Mouse (Mus musculus): ENCODE measurements at regions not wholly inside any gene's neighbourhood (a gene's known extent, or its start where the extent isn't known, plus 50 kb on each side); places are given as distances from the start of the nearest gene placed in this dataset.
A peak's percentile ranks its signal among the peaks of the same experiment; 100 is the strongest.

DNA sequence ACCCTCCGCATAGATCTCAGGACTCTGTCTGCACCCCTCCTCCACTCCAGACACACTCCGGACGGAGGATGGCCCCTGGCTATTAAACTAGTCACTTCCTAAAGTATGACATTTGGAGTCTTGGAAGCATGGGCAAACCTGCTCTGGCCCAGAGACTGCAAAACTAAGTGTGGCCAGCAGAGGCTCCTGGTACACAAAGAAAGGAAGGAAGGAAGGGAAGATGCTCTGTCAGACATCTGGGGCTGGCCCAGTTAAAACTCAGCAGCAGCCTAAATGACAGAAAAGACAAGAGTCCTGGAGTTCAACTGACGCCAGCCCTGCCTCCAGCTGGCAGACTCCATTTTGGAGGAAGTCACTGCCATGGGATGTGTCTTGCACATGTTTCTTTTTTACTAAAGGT, 137.3 kb upstream of the Azi2 start:
- WGBS: 51% methylated on average over 4 of the region's 4 CpGs
- Histone ChIP-seq H3K4me3 (ENCODE audit: low read depth, low read length) (no peak overlapping the region), H3K4me2 (replicated peaks; ENCODE audit: low read depth) (no peak overlapping the region), H3K27me3 (ENCODE audit: control insufficient read depth, insufficient read depth, low read length) (no peaks in the 10 kb centered on the region), H3K27ac (replicated peaks) (no peak overlapping the region), H3K9ac (ENCODE audit: low read length) (no peak overlapping the region), H3K36me3 (ENCODE audit: control insufficient read depth, insufficient read depth, low read length) (no peaks in the 10 kb centered on the region), H3K9me3 (ENCODE audit: control insufficient read depth, low read length) (no peaks in the 10 kb centered on the region), H3K4me1 (replicated peaks; ENCODE audit: control insufficient read depth, insufficient read depth) (no peaks in the 10 kb centered on the region)
- TF ChIP-seq EP300 (optimal IDR thresholded peaks at IDR 0.05) (no peak), CTCF (IDR thresholded peaks at IDR 0.05; ENCODE audit: low read depth) (peak; percentile 82)
- ATAC-seq (ENCODE audit: low FRiP score, low TSS enrichment) (no peak), DNase-seq (ENCODE audit: low spot score) (peak; percentile 19)

DNA sequence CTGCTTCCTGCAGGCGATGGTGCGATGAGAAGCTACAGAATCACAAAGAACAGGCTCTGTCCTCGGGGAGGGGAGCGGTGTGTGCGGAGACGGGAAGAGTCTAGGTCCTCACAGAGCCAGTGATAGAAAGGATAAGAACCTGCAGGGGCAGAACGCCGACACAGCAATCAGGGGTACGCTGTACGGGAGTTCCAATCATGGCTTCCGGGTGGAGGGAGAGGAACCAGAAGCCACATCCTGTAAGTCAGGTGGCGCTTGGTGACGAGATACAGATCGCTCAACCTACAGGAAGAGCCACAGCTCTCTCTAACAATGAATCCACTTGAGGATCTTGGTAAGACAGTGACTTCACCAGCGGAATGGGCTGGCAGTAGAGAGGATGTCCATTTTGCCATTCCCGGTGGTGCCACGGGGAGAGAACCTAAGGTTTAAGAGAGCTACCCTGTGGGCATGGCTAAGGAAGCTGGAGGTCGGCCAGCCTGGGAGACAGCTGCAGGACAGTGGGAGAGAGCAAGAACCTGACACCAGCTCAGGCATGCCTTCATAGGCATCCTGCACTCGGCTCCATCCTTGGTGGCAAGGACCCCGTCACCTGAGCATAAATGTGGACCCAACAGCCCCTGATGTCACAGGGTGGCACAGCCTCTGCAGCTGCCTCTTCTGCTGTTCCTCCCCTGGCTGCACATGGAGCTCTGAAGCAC, 137.9 kb upstream of the Azi2 start:
- Histone ChIP-seq H3K4me2 (replicated peaks; ENCODE audit: low read depth) (no peak overlapping the region), H3K36me3 (ENCODE audit: control insufficient read depth, insufficient read depth, low read length) (no peaks in the 10 kb centered on the region), H3K27ac (replicated peaks) (no peak overlapping the region), H3K4me1 (replicated peaks; ENCODE audit: control insufficient read depth, insufficient read depth) (no peaks in the 10 kb centered on the region), H3K9me3 (ENCODE audit: control insufficient read depth, low read length) (no peaks in the 10 kb centered on the region), H3K27me3 (ENCODE audit: control insufficient read depth, insufficient read depth, low read length) (no peaks in the 10 kb centered on the region), H3K4me3 (ENCODE audit: low read depth, low read length) (no peak overlapping the region), H3K9ac (ENCODE audit: low read length) (no peak overlapping the region)
- TF ChIP-seq EP300 (optimal IDR thresholded peaks at IDR 0.05) (no peak), CTCF (IDR thresholded peaks at IDR 0.05; ENCODE audit: low read depth) (no peak)
- ATAC-seq (ENCODE audit: low FRiP score, low TSS enrichment) (no peak), DNase-seq (ENCODE audit: low spot score) (no peak)
- WGBS: 79% methylated on average over 20 of the region's 20 CpGs

- no peak overlapping the region for H3K4me3 ChIP-seq (ENCODE audit: low read depth, low read length)
- H3K4me1 ChIP-seq (replicated peaks; ENCODE audit: control insufficient read depth, insufficient read depth): no peaks in the 10 kb centered on the region
- WGBS: 76% methylated on average over 12 of the region's 12 CpGs
- DNase-seq (ENCODE audit: low spot score): no peak
- no peaks in the 10 kb centered on the region for H3K9me3 ChIP-seq (ENCODE audit: control insufficient read depth, low read length)
- H3K27ac ChIP-seq (replicated peaks): no peak overlapping the region
- TF ChIP-seq EP300 (optimal IDR thresholded peaks at IDR 0.05) (no peak), CTCF (IDR thresholded peaks at IDR 0.05; ENCODE audit: low read depth) (no peak)
- H3K4me2 ChIP-seq (replicated peaks; ENCODE audit: low read depth): no peak overlapping the region
- no peak for ATAC-seq (ENCODE audit: low FRiP score, low TSS enrichment)
- no peaks in the 10 kb centered on the region for H3K27me3 ChIP-seq (ENCODE audit: control insufficient read depth, insufficient read depth, low read length)
- no peaks in the 10 kb centered on the region for H3K36me3 ChIP-seq (ENCODE audit: control insufficient read depth, insufficient read depth, low read length)
- no peak overlapping the region for H3K9ac ChIP-seq (ENCODE audit: low read length)
Measured at GRCm38 (mm10) chr9:117900631-117901030, 139.7 kb upstream of the Azi2 start.

GRCm38 (mm10) chr9:117896517-117896916, 143.8 kb upstream of the Azi2 start:
- no peak overlapping the region for H3K27ac ChIP-seq (replicated peaks)
- H3K36me3 ChIP-seq (ENCODE audit: control insufficient read depth, insufficient read depth, low read length): no peaks in the 10 kb centered on the region
- no peak overlapping the region for H3K4me3 ChIP-seq (ENCODE audit: low read depth, low read length)
- ATAC-seq (ENCODE audit: low FRiP score, low TSS enrichment) (no peak), DNase-seq (ENCODE audit: low spot score) (no peak)
- H3K4me2 ChIP-seq (replicated peaks; ENCODE audit: low read depth): no peak overlapping the region
- H3K4me1 ChIP-seq (replicated peaks; ENCODE audit: control insufficient read depth, insufficient read depth): no peaks in the 10 kb centered on the region
- WGBS: 68% methylated on average over 8 of the region's 8 CpGs
- no peaks in the 10 kb centered on the region for H3K27me3 ChIP-seq (ENCODE audit: control insufficient read depth, insufficient read depth, low read length)
- H3K9ac ChIP-seq (ENCODE audit: low read length): no peak overlapping the region
- TF ChIP-seq CTCF (IDR thresholded peaks at IDR 0.05; ENCODE audit: low read depth) (no peak), EP300 (optimal IDR thresholded peaks at IDR 0.05) (no peak)
- no peaks in the 10 kb centered on the region for H3K9me3 ChIP-seq (ENCODE audit: control insufficient read depth, low read length)

- ATAC-seq (ENCODE audit: low FRiP score, low TSS enrichment) (no peak), DNase-seq (ENCODE audit: low spot score) (no peak)
- WGBS: 42% methylated on average over 6 of the region's 6 CpGs
- Histone ChIP-seq H3K27me3 (ENCODE audit: control insufficient read depth, insufficient read depth, low read length) (no peaks in the 10 kb centered on the region), H3K36me3 (ENCODE audit: control insufficient read depth, insufficient read depth, low read length) (no peaks in the 10 kb centered on the region), H3K9me3 (ENCODE audit: control insufficient read depth, low read length) (no peaks in the 10 kb centered on the region), H3K4me3 (ENCODE audit: low read depth, low read length) (no peak overlapping the region), H3K4me1 (replicated peaks; ENCODE audit: control insufficient read depth, insufficient read depth) (no peaks in the 10 kb centered on the region), H3K27ac (replicated peaks) (no peak overlapping the region), H3K9ac (ENCODE audit: low read length) (no peak overlapping the region), H3K4me2 (replicated peaks; ENCODE audit: low read depth) (no peak overlapping the region)
- TF ChIP-seq CTCF (IDR thresholded peaks at IDR 0.05; ENCODE audit: low read depth) (no peak), EP300 (optimal IDR thresholded peaks at IDR 0.05) (no peak)
Measured at GRCm38 (mm10) chr9:117892601-117893000, 147.7 kb upstream of the Azi2 start.

- Histone ChIP-seq H3K27me3 (ENCODE audit: control insufficient read depth, insufficient read depth, low read length) (peaks cover 3% of the 10 kb centered on the region; the same call in 1 of the 2 replicates), H3K4me1 (replicated peaks; ENCODE audit: control insufficient read depth, insufficient read depth) (no peaks in the 10 kb centered on the region), H3K9me3 (ENCODE audit: control insufficient read depth, low read length) (no peaks in the 10 kb centered on the region), H3K9ac (ENCODE audit: low read length) (peak overlapping the region; percentile 47; the same call in 1 of the 2 replicates), H3K4me2 (replicated peaks; ENCODE audit: low read depth) (peak overlapping the region; percentile 90), H3K36me3 (ENCODE audit: control insufficient read depth, insufficient read depth, low read length) (no peaks in the 10 kb centered on the region), H3K27ac (replicated peaks) (no peak overlapping the region), H3K4me3 (ENCODE audit: low read depth, low read length) (peak overlapping the region; percentile 50)
- 38% methylated on average over 8 of the region's 8 CpGs for WGBS
- DNase-seq (ENCODE audit: low spot score): no peak
- TF ChIP-seq EP300 (optimal IDR thresholded peaks at IDR 0.05) (no peak), CTCF (IDR thresholded peaks at IDR 0.05; ENCODE audit: low read depth) (no peak)
- ATAC-seq (ENCODE audit: low FRiP score, low TSS enrichment): no peak
Measured at GRCm38 (mm10) chr9:117873172-117873571, 167.1 kb upstream of the Azi2 start.

All from stomach, postnatal 0 days (tissue).